Mouse (Mus musculus) embryo, embryonic 11 days (tissue): ENCODE measurements at regions not wholly inside any gene's neighbourhood (a gene's known extent, or its start where the extent isn't known, plus 50 kb on each side); places are given as distances from the start of the nearest gene placed in this dataset.
A peak's percentile ranks its signal among the peaks of the same experiment; 100 is the strongest.
"Not testable (repeated sequence)": the region's sequence is repeated elsewhere in the genome, so short reads cannot be mapped to it uniquely, and the experiment has no call there.

Experiments
- DNase-seq: peaks from one replicate; pipeline ENCODE4 v3.0.0-alpha.2; 2015

DNA sequence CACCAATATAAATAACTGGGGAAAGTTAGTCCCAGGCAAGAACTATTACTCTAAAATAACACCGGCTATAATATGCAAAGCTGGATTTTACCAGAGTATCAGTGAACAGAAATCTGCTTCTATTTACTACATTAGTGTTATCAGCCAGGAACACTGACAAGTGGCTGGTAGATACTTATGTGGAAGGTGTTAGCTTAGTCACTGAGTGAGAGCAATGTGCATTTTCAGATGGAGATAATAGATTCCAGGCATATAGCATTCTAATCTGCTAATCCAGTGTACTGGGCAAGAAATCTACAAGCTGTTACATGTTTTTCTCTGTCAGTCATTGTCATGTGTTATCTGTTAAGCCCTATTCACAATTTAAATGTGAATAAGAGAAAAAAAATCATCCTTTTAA lies 1054.6 kb upstream of the Rag2 start:
- not testable (repeated sequence) for DNase-seq

DNA sequence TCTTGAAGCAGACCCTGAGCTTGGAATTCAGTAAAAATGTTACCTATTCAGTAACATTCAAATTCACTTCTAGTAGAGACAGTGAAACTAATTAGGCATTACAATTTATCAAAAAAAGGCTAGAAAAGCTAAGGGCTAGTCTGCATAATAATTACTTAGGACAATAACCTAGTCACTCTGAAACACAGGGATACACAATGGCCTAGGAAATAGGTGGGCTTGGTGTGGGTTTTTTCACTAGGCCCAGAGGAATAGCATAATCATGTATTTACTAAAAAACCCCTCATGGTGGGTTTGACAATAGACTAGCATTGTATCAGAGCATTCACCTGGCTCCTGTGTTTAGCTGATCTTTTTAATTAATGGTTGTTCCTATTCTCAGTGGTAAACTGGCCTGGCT lies 1033.9 kb upstream of the Rag2 start:
- DNase-seq: not testable (repeated sequence)

DNA sequence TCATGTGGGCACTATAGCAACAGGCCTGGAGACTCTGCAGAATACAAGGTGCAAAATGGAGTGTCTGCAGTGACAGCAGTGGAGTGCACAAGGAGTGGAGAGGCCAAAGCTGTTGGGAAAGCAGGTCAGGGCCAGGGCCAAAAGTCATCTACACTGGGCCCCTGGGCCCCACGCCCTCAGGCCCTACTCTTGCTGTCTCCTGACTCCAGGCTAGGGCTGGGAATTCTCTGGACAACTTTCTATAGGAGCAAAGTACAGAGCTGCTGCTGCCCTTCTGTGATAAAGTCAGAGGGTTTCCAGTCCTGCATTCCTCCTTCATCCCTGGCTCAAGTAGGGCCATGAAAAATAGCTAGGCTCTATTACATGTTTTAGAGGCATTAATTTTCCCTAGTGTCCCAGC lies 998.3 kb upstream of the Rag2 start:
- DNase-seq: not testable (repeated sequence)

DNA sequence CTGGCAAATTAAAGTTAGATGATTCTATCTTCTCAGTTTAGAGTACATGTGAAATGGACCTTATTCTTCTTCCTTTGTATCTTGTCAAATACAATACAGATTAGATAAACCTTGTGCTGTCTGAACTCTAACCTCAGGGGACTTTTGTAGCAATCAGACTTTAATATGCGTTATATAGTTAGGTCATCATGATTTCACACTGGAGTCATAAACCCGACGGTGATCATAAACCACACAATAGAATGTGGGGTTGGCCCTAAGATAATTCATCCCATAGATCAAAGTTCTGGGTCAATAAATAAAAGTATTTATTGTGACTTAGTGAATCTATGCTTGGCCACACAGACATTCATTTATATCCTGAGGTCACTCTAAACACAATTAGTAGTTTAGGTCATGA lies 971.8 kb upstream of the Rag2 start:
- not testable (repeated sequence) for DNase-seq

DNA sequence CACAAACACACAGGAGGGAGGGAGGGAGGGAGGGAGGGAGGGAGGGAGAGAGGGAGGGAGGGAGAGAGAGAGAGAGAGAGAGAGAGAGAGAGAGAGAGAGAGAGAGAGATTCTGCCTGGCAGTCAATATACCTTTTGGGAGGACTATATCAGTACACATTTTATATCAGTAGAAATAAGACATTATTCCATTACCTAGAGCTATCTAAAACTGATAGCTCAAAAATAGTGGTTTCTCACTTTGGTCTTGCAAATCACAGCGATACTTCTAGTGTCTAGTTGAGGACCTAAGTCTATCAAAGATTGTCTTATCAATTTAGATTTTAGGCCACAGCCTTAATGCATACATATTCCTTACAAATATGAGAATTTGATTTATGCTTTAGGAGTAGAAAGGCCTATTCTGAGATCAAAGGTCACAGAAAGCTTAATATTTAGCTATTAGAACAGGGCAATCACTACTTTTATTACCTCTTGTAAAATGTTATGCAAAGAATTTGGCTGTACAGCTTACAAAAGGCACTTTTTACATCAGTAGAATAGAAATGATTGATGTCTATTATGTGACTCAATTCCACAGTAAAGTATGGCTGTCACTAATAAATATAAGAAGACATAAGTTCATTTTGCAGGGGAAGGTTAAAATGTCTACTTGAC lies 953.0 kb upstream of the Rag2 start:
- not testable (repeated sequence) for DNase-seq

DNA sequence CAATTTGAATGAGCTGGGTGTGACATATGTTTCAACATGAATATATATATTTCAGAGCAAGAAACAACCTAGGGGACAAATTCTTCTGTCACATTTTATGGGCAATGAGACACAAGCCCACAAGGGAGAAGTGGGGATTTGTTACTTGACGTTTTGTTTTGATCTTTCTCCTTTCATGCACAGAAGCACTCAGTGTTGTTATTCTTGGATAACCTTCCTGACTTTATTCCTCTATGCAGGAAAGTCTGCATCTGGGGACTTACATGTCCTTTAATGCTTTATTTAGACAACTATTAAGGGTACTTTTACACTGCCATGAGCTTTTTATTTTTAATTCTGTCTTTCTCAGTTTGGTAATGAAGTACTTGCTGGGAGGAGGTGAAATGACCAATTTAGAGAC lies 916.1 kb upstream of the Rag2 start:
- not testable (repeated sequence) for DNase-seq

DNA sequence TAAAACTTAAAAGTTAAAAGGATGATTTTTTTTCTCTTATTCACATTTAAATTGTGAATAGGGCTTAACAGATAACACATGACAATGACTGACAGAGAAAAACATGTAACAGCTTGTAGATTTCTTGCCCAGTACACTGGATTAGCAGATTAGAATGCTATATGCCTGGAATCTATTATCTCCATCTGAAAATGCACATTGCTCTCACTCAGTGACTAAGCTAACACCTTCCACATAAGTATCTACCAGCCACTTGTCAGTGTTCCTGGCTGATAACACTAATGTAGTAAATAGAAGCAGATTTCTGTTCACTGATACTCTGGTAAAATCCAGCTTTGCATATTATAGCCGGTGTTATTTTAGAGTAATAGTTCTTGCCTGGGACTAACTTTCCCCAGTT lies 881.2 kb upstream of the Rag2 start:
- not testable (repeated sequence) for DNase-seq

DNA sequence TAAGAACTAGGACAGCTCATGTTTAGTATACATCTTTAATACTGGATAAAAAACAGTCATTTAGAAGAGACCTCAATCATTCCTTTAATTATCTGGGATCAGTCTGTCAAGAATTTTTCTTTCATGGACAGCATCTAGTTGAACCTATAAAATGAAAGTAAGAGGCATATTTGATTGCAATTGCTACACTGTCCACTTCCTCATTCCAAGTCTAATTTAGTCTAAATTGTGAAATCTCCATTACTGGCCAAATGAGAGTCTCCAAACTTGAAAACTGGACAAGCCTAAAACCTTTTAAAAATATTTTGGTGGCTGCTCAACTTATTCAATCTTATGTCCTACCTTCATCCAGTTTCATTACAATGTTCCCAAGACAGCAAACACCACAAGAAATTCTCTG lies 869.5 kb upstream of the Rag2 start:
- not testable (repeated sequence) for DNase-seq

DNA sequence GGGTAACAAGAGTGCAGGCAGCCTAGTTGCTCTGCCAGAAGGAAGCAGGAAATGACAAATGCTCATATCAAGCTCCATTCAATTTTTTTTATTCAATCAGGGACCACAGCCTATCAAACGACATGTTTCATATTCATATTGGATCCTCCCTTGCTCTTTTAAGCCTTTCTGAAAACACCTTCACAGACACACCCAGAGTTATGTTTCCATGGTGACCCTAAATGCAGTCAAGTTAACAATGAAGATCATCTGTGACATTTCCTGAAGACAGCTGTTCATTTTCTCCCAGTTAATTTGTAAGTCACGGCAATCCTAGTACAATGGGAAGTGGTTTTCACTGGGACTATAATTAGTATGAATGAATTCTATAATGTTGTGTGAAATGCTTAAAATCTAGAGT lies 839.1 kb upstream of the Rag2 start:
- DNase-seq: no peak

DNA sequence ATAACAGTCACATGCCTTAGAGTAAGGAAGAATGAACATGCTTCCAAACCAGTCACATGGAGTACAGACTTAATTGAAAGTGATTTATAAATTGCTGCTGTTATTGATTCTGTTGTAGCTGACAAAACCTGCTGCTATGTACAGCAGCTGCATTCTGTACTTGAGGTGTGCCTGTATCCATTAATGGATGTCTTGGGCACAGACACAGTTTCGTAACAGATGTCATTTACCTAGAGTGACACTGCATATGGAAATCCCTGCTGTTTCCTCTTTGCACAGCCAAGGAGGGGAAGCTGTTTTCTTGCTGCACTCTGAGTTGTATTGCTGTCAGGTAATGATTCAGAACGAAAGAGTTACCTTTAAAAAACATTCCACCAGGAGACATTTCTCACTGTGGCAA lies 828.9 kb upstream of the Rag2 start:
- DNase-seq: no peak

DNA sequence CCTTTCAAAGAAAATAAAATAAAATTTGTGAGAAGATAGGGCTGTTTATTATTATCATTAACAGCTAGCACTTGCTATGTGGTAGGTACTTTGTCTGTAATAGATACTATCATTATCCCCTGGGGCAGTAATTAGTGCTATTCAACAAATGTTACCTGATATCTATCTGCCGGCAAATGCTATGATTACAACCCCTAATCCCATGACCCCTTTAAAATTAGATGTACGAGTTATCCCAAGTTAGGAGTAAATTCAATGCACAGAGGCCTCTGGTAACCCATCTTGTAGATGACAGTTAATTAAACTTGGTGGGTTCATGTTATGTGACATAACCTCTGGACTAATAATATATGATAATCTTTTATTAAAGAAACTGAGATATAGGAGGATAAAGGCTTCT lies 827.7 kb upstream of the Rag2 start:
- DNase-seq: no peak

DNA sequence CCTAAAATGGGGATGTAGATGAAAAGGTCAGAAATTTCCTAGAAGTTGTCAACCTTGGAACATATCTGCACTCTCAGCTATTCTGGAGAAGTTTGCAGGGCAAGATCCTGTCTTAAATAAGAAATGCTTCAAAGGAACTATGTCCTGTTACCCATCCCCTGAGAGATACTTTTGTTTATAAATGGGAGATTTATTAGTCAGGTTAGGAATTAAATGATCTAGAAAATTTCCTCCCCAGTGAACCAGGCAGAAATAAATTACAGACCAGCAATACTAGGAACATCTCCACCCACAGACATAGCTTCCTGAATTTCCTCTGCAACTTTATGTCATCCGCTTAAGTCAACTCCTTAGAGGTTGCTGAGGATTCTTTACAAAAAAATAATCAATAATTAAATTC lies 827.0 kb upstream of the Rag2 start:
- DNase-seq: no peak

DNA sequence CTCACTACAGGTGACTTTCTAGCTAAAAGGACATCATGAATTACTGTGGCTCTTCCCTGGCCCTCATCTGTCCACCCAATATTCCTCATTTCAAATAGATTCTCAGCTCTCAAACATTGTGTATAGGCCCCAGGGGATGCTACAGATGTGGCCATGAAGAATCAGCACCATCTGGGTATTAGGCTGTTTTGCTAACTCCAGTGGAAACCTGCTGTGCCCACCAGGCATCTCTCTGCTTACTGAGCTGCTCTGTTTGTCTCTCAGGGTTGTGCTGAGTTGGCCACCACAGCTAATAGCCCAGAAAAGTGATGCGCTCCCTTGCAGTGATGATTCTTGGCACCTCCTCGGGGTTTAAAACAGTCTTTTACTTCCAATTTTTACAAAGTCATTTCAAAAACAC lies 812.0 kb upstream of the Rag2 start:
- peak; percentile 7 for DNase-seq

DNA sequence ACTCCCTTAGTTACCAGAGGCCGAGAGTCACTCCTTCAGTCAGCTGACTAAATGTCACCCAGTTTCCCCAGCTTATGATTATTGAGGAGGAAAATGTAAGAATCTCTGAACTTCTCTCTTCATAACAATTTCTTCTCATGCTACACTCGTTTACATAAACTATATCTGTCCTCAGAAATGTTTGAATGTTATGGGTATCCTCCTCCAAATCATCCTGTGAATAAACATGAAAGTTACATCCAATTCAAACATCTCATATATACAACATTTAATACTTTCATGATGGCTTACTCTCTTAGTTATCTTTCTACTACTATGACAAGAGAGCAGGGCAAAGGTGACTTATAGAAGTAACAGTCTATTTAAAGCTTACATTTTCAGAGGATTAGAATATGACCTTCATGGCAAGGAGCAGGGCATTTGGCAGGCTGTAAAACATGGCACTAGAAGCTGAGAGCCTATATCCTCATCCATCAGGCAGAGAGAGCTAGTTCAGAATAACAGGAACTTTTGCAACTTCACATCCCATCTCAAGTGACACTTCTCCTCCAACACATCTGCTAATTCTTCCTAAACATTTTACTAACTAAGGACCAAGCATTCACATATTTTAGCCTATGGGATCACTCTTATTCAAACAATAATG lies 809.8 kb upstream of the Rag2 start:
- no peak for DNase-seq

DNA sequence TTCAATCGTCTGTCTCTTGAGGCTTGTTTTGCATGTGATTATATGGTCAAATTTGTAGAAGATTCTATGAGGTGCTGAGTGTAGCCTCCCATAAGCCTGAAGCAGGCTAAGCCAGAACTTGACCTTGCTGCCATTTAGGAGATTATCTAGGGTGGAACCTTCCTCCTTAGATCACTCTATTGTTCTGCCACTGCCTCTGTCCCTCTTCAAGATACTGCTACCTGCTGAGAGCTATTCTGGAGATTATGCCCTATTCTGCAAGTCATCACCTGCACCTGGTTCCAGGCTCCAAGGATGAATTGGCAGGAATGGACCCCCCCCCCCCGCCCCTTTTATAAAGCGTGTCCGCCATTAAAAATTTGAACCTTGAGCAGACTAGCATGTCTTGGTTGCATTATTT lies 790.5 kb upstream of the Rag2 start:
- DNase-seq: no peak

DNA sequence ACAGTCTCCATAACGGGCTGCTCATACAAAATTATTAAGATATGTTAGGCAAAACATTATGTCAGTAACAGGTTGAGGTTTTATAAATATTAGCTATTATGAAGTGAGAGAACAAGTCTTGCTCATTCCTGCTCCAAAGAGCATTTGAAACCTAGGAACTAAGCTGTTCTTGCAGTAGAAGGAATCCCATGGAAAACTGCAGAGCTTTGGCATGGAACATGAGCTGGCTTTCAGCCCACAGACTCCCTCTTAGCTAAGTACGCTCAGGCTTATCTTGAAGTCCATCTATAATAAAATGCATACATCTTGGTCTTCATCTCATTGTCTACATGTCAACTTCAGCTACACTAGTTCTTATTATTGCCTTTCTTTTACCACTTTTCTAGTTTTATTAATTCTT lies 766.7 kb upstream of the Rag2 start:
- DNase-seq: no peak

DNA sequence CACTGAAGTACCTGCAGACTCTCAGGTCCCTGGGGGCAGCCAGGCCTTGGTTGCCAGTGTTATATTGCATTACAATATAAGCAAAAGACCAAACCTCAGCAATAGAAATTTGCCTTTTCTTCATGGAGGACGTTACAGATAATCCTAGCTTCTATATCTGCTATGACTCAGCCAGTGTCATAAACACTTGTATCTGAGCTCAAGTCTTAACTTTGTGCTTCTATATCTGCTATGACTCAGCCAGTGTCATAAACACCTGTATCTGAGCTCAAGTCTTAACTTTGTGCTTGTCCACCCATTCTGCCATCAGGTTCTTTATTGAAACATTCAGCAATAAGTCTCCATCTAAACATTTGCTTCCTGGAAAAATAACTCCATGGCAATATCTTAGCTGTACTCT lies 759.0 kb upstream of the Rag2 start:
- no peak for DNase-seq
